Mouse (Mus musculus): ENCODE measurements around the gene Zfp366. TPM values are rescaled to one million over a fixed set of nuclear protein-coding genes. Genes with fewer than 3 reads are reported as not detected.

The Zfp366 gene
- total and polyA plus RNA-seq, 2 experiments from 2014 or later = 0.82 to 5.6 TPM

DNA sequence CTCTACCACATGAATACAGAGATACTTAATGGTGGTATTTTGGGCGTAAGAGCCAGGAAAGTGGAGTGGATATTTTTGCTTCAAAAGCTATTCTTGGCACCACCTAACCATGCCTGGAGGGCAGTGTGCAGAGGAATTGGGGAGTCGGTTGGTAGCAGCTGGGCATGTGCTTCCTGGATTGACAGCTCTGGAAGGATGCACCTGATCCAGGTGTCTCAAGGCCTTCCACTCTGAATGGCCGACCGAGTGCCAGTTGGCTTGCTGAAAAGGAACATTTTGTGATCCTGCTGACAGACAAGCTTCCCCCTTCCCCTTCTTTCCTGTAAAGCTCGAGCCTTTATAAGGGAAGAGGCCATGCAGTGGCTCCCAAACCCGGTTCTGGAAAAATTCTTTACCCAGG, 98.3 kb downstream of the Zfp366 start:
- DNase-seq (ENCODE audit: low spot score) (no peak), ATAC-seq (ENCODE audit: insufficient read depth, low read depth) (no peak)
- H3K27me3 ChIP-seq (ENCODE audit: control insufficient read depth, insufficient read depth, low read length) = no peaks in the 10 kb centered on the region
- no peak overlapping the region for H3K9ac ChIP-seq (replicated peaks; ENCODE audit: low read depth, low read length)
- 55% methylated on average over 6 of the region's 6 CpGs for WGBS
- H3K4me1 ChIP-seq (ENCODE audit: control insufficient read depth, insufficient read depth) = no peaks in the 10 kb centered on the region
- no peaks in the 10 kb centered on the region; the same call in 1 of the 2 replicates for H3K9me3 ChIP-seq (replicated peaks; ENCODE audit: control insufficient read depth, low read length)
- H3K4me3 ChIP-seq (ENCODE audit: low read depth, low read length) = no peak overlapping the region
- TF ChIP-seq CTCF (IDR thresholded peaks at IDR 0.05; ENCODE audit: low read depth) (no peak), EP300 (IDR thresholded peaks at IDR 0.05; ENCODE audit: low read depth) (no peak)
- H3K36me3 ChIP-seq (replicated peaks; ENCODE audit: control insufficient read depth, insufficient read depth, low read length) = no peaks in the 10 kb centered on the region
- H3K27ac ChIP-seq (ENCODE audit: low read depth) = no peak overlapping the region
- H3K4me2 ChIP-seq (ENCODE audit: low read depth, low read length) = no peak overlapping the region

DNA sequence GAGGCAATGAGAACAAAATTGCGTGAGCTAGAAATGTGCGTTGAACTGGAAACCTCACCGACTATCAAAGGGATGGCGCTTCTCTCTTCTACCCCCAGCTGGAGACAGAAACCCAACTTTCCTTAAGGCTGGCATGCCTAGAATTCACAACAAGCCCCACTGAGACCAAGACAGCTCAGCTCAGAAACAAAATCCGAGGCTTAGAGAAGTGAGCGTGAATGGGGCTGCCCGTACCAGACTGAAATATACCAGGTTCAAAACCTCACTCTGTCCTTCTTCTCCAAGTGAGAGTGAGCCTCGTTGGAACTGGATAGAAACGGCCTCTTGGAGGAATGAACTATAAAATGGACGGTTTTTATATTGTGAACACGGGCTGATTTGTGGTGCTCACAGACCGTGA, 99.3 kb downstream of the Zfp366 start:
- Histone ChIP-seq H3K4me1 (ENCODE audit: control insufficient read depth, insufficient read depth) (no peaks in the 10 kb centered on the region), H3K27me3 (ENCODE audit: control insufficient read depth, insufficient read depth, low read length) (no peaks in the 10 kb centered on the region), H3K36me3 (replicated peaks; ENCODE audit: control insufficient read depth, insufficient read depth, low read length) (no peaks in the 10 kb centered on the region), H3K4me2 (ENCODE audit: low read depth, low read length) (no peak overlapping the region), H3K27ac (ENCODE audit: low read depth) (no peak overlapping the region), H3K4me3 (ENCODE audit: low read depth, low read length) (no peak overlapping the region), H3K9ac (replicated peaks; ENCODE audit: low read depth, low read length) (no peak overlapping the region), H3K9me3 (replicated peaks; ENCODE audit: control insufficient read depth, low read length) (no peaks in the 10 kb centered on the region; the same call in 1 of the 2 replicates)
- WGBS = 92% methylated on average over 12 of the region's 12 CpGs
- TF ChIP-seq EP300 (IDR thresholded peaks at IDR 0.05; ENCODE audit: low read depth) (no peak), CTCF (IDR thresholded peaks at IDR 0.05; ENCODE audit: low read depth) (no peak)
- ATAC-seq (ENCODE audit: insufficient read depth, low read depth) = no peak
- no peak for DNase-seq (ENCODE audit: low spot score)

DNA sequence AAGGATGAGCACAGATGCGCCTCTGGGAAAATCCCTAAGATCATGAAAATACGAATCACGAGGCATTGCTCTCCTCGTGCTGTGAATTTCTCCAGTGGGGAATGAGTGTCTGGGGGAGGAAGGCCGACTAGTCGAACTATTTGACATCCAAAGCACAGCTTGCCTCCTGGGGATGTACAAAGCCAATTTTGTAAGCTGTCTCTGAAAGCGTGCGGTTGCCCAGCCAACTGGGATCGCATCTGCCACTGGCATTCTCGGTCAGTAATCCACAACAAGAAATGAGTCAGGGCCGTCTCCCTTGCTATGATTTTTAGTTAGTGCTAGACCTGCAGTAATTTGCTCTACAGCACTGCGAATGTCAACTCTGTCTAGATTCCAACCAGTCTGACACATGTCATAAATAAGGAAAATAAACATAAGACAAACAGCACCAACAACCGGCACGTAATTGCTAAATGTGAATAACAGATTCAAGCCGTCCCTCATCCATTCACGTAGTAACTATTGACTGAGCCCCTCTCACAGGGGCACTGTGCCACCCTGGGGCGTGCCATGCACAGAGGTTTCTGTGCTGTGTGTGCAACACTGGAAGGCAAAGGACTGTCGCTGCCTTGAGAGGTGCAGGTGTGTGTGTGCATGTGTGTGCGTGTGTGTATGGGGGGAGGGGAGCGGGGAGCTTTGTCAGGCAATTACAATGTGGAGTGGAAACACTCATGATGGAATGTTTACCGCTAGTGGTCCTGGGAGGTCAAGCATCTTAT, 100.0 kb downstream of the Zfp366 start:
- DNase-seq (ENCODE audit: low spot score) (no peak), ATAC-seq (ENCODE audit: insufficient read depth, low read depth) (no peak)
- Histone ChIP-seq H3K27ac (ENCODE audit: low read depth) (no peak overlapping the region), H3K9me3 (replicated peaks; ENCODE audit: control insufficient read depth, low read length) (no peaks in the 10 kb centered on the region; the same call in 1 of the 2 replicates), H3K27me3 (ENCODE audit: control insufficient read depth, insufficient read depth, low read length) (no peaks in the 10 kb centered on the region), H3K9ac (replicated peaks; ENCODE audit: low read depth, low read length) (no peak overlapping the region), H3K4me2 (ENCODE audit: low read depth, low read length) (no peak overlapping the region), H3K4me3 (ENCODE audit: low read depth, low read length) (no peak overlapping the region), H3K4me1 (ENCODE audit: control insufficient read depth, insufficient read depth) (no peaks in the 10 kb centered on the region), H3K36me3 (replicated peaks; ENCODE audit: control insufficient read depth, insufficient read depth, low read length) (no peaks in the 10 kb centered on the region)
- TF ChIP-seq CTCF (IDR thresholded peaks at IDR 0.05; ENCODE audit: low read depth) = no peak
- TF ChIP-seq EP300 (IDR thresholded peaks at IDR 0.05; ENCODE audit: low read depth) = no peak
- WGBS = 86% methylated on average over 21 of the region's 21 CpGs

DNA sequence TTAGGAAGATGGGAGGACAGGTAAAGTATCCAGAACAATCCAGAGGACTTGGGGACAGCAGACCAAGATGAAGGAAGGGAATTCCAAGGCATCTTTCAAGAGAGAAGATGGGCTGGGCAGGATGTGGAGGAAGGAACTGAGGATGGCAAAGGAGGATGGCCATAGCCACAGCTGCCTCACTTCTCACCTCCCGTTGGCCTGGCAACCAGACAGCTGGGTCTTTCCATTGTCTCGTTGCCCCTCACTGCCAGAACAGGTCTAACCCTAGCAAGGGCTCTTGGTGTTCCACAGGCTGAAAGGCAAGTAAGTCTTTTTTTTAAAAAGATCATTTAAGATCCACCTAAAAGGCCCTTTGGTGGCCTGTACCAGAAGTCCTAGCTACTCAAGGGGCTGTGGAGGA, 100.6 kb downstream of the Zfp366 start:
- no peak overlapping the region for H3K27ac ChIP-seq (ENCODE audit: low read depth)
- DNase-seq (ENCODE audit: low spot score) = no peak
- no peak for TF ChIP-seq CTCF (IDR thresholded peaks at IDR 0.05; ENCODE audit: low read depth)
- TF ChIP-seq EP300 (IDR thresholded peaks at IDR 0.05; ENCODE audit: low read depth) = no peak
- no peaks in the 10 kb centered on the region for H3K36me3 ChIP-seq (replicated peaks; ENCODE audit: control insufficient read depth, insufficient read depth, low read length)
- 53% methylated on average over 2 of the region's 2 CpGs for WGBS
- no peaks in the 10 kb centered on the region for H3K27me3 ChIP-seq (ENCODE audit: control insufficient read depth, insufficient read depth, low read length)
- H3K9ac ChIP-seq (replicated peaks; ENCODE audit: low read depth, low read length) = no peak overlapping the region
- no peaks in the 10 kb centered on the region for H3K4me1 ChIP-seq (ENCODE audit: control insufficient read depth, insufficient read depth)
- H3K9me3 ChIP-seq (replicated peaks; ENCODE audit: control insufficient read depth, low read length) = no peaks in the 10 kb centered on the region; the same call in 1 of the 2 replicates
- no peak overlapping the region for H3K4me2 ChIP-seq (ENCODE audit: low read depth, low read length)
- H3K4me3 ChIP-seq (ENCODE audit: low read depth, low read length) = no peak overlapping the region
- no peak for ATAC-seq (ENCODE audit: insufficient read depth, low read depth)

DNA sequence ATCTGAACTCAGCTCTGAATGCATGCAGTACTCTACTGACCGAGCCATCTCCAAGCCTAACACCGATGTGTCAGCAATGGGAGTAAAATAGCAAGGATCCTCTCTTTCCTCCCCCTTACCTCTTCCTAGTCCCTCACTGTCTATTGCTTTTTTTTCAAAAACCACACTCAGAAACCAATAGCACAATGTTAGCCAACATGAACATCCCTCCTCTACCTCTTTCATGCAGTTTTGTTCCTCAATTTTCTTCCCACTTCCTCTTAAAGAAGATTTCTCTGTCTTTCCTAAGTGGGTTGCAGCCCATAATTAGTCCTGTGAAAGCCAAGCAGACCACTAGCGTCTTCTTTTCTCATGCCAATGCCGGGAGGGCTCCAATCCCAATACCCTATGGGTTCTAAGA, 102.6 kb downstream of the Zfp366 start:
- ATAC-seq (ENCODE audit: insufficient read depth, low read depth) (no peak), DNase-seq (ENCODE audit: low spot score) (no peak)
- Histone ChIP-seq H3K4me1 (ENCODE audit: control insufficient read depth, insufficient read depth) (no peaks in the 10 kb centered on the region), H3K9me3 (replicated peaks; ENCODE audit: control insufficient read depth, low read length) (no peaks in the 10 kb centered on the region), H3K4me2 (ENCODE audit: low read depth, low read length) (no peak overlapping the region), H3K36me3 (replicated peaks; ENCODE audit: control insufficient read depth, insufficient read depth, low read length) (no peaks in the 10 kb centered on the region), H3K27me3 (ENCODE audit: control insufficient read depth, insufficient read depth, low read length) (no peaks in the 10 kb centered on the region), H3K27ac (ENCODE audit: low read depth) (no peak overlapping the region), H3K9ac (replicated peaks; ENCODE audit: low read depth, low read length) (no peak overlapping the region), H3K4me3 (ENCODE audit: low read depth, low read length) (no peak overlapping the region)
- WGBS = 96% methylated on average over 4 of the region's 4 CpGs
- TF ChIP-seq CTCF (IDR thresholded peaks at IDR 0.05; ENCODE audit: low read depth) (no peak), EP300 (IDR thresholded peaks at IDR 0.05; ENCODE audit: low read depth) (no peak)

DNA sequence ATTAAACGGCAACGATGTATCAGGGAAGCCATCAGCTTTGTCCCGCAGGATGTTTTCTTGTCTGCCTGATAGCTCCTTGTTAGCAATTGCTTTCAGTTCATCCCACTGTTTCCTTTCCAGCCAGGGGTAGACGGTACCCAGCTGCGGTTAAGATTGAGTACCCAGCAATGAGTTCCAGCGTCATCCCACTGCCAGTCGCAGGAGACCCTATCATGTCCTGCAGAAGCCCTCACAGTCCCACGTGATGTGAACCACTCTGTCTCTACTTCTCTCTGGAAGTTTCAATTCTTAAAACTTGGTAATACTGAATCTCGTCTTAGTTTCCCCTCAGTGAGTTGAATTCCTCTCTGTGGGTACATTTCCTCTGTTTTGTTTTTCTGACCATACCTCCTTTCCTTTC, 103.2 kb downstream of the Zfp366 start:
- no peak overlapping the region for H3K27ac ChIP-seq (ENCODE audit: low read depth)
- H3K4me3 ChIP-seq (ENCODE audit: low read depth, low read length) = no peak overlapping the region
- WGBS = 71% methylated on average over 9 of the region's 9 CpGs
- H3K9me3 ChIP-seq (replicated peaks; ENCODE audit: control insufficient read depth, low read length) = no peaks in the 10 kb centered on the region
- TF ChIP-seq EP300 (IDR thresholded peaks at IDR 0.05; ENCODE audit: low read depth) (no peak), CTCF (IDR thresholded peaks at IDR 0.05; ENCODE audit: low read depth) (no peak)
- DNase-seq (ENCODE audit: low spot score) (no peak), ATAC-seq (ENCODE audit: insufficient read depth, low read depth) (no peak)
- no peak overlapping the region for H3K4me2 ChIP-seq (ENCODE audit: low read depth, low read length)
- no peaks in the 10 kb centered on the region for H3K27me3 ChIP-seq (ENCODE audit: control insufficient read depth, insufficient read depth, low read length)
- no peaks in the 10 kb centered on the region for H3K4me1 ChIP-seq (ENCODE audit: control insufficient read depth, insufficient read depth)
- no peaks in the 10 kb centered on the region for H3K36me3 ChIP-seq (replicated peaks; ENCODE audit: control insufficient read depth, insufficient read depth, low read length)
- no peak overlapping the region for H3K9ac ChIP-seq (replicated peaks; ENCODE audit: low read depth, low read length)
